Mouse (Mus musculus) R1 (cell line): ENCODE measurements around the gene Idnk.

ENCODE experiments used
- DNase-seq: peaks from one replicate; pipeline ENCODE4 v3.0.0-alpha.2; 2018; ENCODE audit warnings: low read depth, low spot score

Gene Idnk

GRCm38 (mm10) chr13:58192146-58192545 lies 34.7 kb downstream of the Idnk start:
- DNase-seq, result no peak

- no peak for DNase-seq
These were observed 35.8 kb downstream of the Idnk start for GRCm38 (mm10) chr13:58193221-58193620.

GRCm38 (mm10) chr13:58194908-58195307 lies 37.5 kb downstream of the Idnk start:
- no peak for DNase-seq

GRCm38 (mm10) chr13:58197211-58197610 lies 39.8 kb downstream of the Idnk start:
- no peak for DNase-seq

GRCm38 (mm10) chr13:58197981-58198640 lies 40.7 kb downstream of the Idnk start:
- no peak for DNase-seq

- DNase-seq, result no peak
These were observed 43.9 kb downstream of the Idnk start for GRCm38 (mm10) chr13:58201343-58201742.

- DNase-seq, result no peak
These were observed 44.5 kb downstream of the Idnk start for GRCm38 (mm10) chr13:58201908-58202307.

GRCm38 (mm10) chr13:58202903-58203302 lies 45.5 kb downstream of the Idnk start:
- no peak for DNase-seq

GRCm38 (mm10) chr13:58204202-58204601 lies 46.8 kb downstream of the Idnk start:
- no peak for DNase-seq

- no peak for DNase-seq
These were observed 47.5 kb downstream of the Idnk start for GRCm38 (mm10) chr13:58204986-58205385.

- no peak for DNase-seq
These were observed 48.6 kb downstream of the Idnk start for GRCm38 (mm10) chr13:58206084-58206483.

- no peak for DNase-seq
These were observed 53.0 kb downstream of the Idnk start for GRCm38 (mm10) chr13:58210441-58210840.

GRCm38 (mm10) chr13:58212530-58212929 lies 55.1 kb downstream of the Idnk start:
- DNase-seq, result no peak

GRCm38 (mm10) chr13:58213801-58214200 lies 56.4 kb downstream of the Idnk start:
- no peak for DNase-seq
